Mouse (Mus musculus): ENCODE results near the gene Ccdc181.
"Not testable (repeated sequence)": the region's sequence is repeated elsewhere in the genome, so short reads cannot be mapped to it uniquely, and the experiment has no call there.

Ccdc181 gene

GRCm38 (mm10) chr1:164275455-164275954, at the start of gene Ccdc181:
Gene Ccdc181, plus strand, starts transcription at chr1:164275585.
- peak; percentile 95 for DNase-seq (ENCODE audit: low spot score)

GRCm38 (mm10) chr1:164231937-164232570, 43.3 kb upstream of the Ccdc181 start:
- DNase-seq (ENCODE audit: low spot score) = not testable (repeated sequence)

- DNase-seq (ENCODE audit: low spot score) = no peak
Observed at GRCm38 (mm10) chr1:164233447-164233846, 41.9 kb upstream of the Ccdc181 start.

- no peak for DNase-seq (ENCODE audit: low spot score)
Observed at GRCm38 (mm10) chr1:164235078-164235477, 40.3 kb upstream of the Ccdc181 start.

GRCm38 (mm10) chr1:164236078-164236477, 39.3 kb upstream of the Ccdc181 start:
- no peak for DNase-seq (ENCODE audit: low spot score)

- DNase-seq (ENCODE audit: low spot score) = no peak
Observed at GRCm38 (mm10) chr1:164241494-164241893, 33.9 kb upstream of the Ccdc181 start.

- DNase-seq (ENCODE audit: low spot score) = no peak
Observed at GRCm38 (mm10) chr1:164242809-164243208, 32.6 kb upstream of the Ccdc181 start.

GRCm38 (mm10) chr1:164247442-164247841, 27.9 kb upstream of the Ccdc181 start:
- no peak for DNase-seq (ENCODE audit: low spot score)

- DNase-seq (ENCODE audit: low spot score) = peak; percentile 35
Observed at GRCm38 (mm10) chr1:164247971-164248370, 27.4 kb upstream of the Ccdc181 start.

- peak; percentile 97 for DNase-seq (ENCODE audit: low spot score)
Observed at GRCm38 (mm10) chr1:164248465-164249331, 26.7 kb upstream of the Ccdc181 start, which contains the start of gene Slc19a2. Gene Slc19a2, plus strand, starts transcription at chr1:164249046.

- no peak for DNase-seq (ENCODE audit: low spot score)
Observed at GRCm38 (mm10) chr1:164249332-164249711, 26.1 kb upstream of the Ccdc181 start.

GRCm38 (mm10) chr1:164250391-164251150, 24.8 kb upstream of the Ccdc181 start:
- DNase-seq (ENCODE audit: low spot score) = peak; percentile 11

- DNase-seq (ENCODE audit: low spot score) = no peak
Observed at GRCm38 (mm10) chr1:164251438-164251837, 23.9 kb upstream of the Ccdc181 start.

- DNase-seq (ENCODE audit: low spot score) = no peak
Observed at GRCm38 (mm10) chr1:164252551-164252950, 22.8 kb upstream of the Ccdc181 start.

- no peak for DNase-seq (ENCODE audit: low spot score)
Observed at GRCm38 (mm10) chr1:164254836-164255235, 20.5 kb upstream of the Ccdc181 start.

GRCm38 (mm10) chr1:164260171-164261028, 15.0 kb upstream of the Ccdc181 start:
- DNase-seq (ENCODE audit: low spot score) = no peak

- DNase-seq (ENCODE audit: low spot score) = no peak
Observed at GRCm38 (mm10) chr1:164261553-164261952, 13.8 kb upstream of the Ccdc181 start.

- DNase-seq (ENCODE audit: low spot score) = no peak
Observed at GRCm38 (mm10) chr1:164270941-164271340, 4.4 kb upstream of the Ccdc181 start.

- DNase-seq (ENCODE audit: low spot score) = peak; percentile 50
Observed at GRCm38 (mm10) chr1:164273659-164274058, 1.7 kb upstream of the Ccdc181 start.

- DNase-seq (ENCODE audit: low spot score) = no peak
Observed at GRCm38 (mm10) chr1:164276552-164276951, 1.2 kb downstream of the Ccdc181 start.

- no peak for DNase-seq (ENCODE audit: low spot score)
Observed at GRCm38 (mm10) chr1:164279332-164279731, 3.9 kb downstream of the Ccdc181 start.

Data from embryo, embryonic 10 days (tissue).